Mouse (Mus musculus) heart, embryonic 12.5 days (tissue): ENCODE measurements around the gene Ccl26. TPM values are rescaled to one million over a fixed set of nuclear protein-coding genes. Genes with fewer than 3 reads are reported as not detected.

Experiments
- ATAC-seq: fragments of 200-750 bp; cut with Nextera tagmentation; 2 replicates; pipeline ENCODE4 v1.8.0; 2017; ENCODE audit warnings: moderate TSS enrichment, moderate library complexity; ENCODE audit not compliant: insufficient number of reproducible peaks, low FRiP score
- H3K27ac ChIP-seq: fragments of 300-500 bp; sonication (generic); 2 replicates; pipeline ENCODE4 v1.5.1; 2016; ENCODE audit warnings: mild to moderate bottlenecking, moderate library complexity; ENCODE audit not compliant: poor library complexity, severe bottlenecking
- H3K27me3 ChIP-seq: fragments of 300-500 bp; sonication (generic); replicated peaks from 2 replicates; pipeline ENCODE4 v1.6.1; 2016; ENCODE audit warnings: mild to moderate bottlenecking, moderate library complexity
- H3K36me3 ChIP-seq: fragments of 300-500 bp; sonication (generic); 2 replicates; pipeline ENCODE4 v1.6.1; 2016; ENCODE audit warnings: mild to moderate bottlenecking, moderate library complexity
- H3K4me1 ChIP-seq: fragments of 300-500 bp; sonication (generic); replicated peaks from 2 replicates; pipeline ENCODE4 v1.6.1; 2016; ENCODE audit warnings: mild to moderate bottlenecking
- H3K4me2 ChIP-seq: fragments of 300-500 bp; sonication (generic); 2 replicates; pipeline ENCODE4 v1.6.1; 2016; ENCODE audit warnings: mild to moderate bottlenecking, moderate library complexity
- H3K4me3 ChIP-seq: fragments of 300-500 bp; sonication (generic); 2 replicates; pipeline ENCODE4 v1.5.1; 2016; ENCODE audit warnings: mild to moderate bottlenecking
- H3K9ac ChIP-seq: fragments of 300-500 bp; sonication (generic); 2 replicates; pipeline ENCODE4 v1.6.1; 2016; ENCODE audit warnings: mild to moderate bottlenecking, moderate library complexity
- H3K9me3 ChIP-seq: fragments of 300-500 bp; sonication (generic); replicated peaks from 2 replicates; pipeline ENCODE4 v1.6.1; 2016; ENCODE audit warnings: mild to moderate bottlenecking, moderate library complexity
- WGBS: fragments of 180-500 bp; shearing (Covaris S2); methylation state at CpG from one replicate; pipeline ENCODE4 v1.1.7; 2016; 5-methylcytosine and 5-hydroxymethylcytosine counted together
- polyA plus RNA-seq: library from polyadenylated mRNA; unstranded; fragments of >200 nt; fragmentation: Nextera tagmentation; extraction: Ambion mirVana; gene quantifications from 2 replicates; pipeline ENCODE4 v1.2.1, GENCODE M21; 2016

The Ccl26 gene
- polyA plus RNA-seq, 1 experiment from 2014 or later: not detected

GRCm38 (mm10) chr5:135568698-135569097 lies 5.3 kb upstream of the Ccl26 start:
- 63% methylated on average over 6 of the region's 6 CpGs for WGBS
- H3K4me1 ChIP-seq: no peaks in the 10 kb centered on the region
- ATAC-seq: no peak

GRCm38 (mm10) chr5:135567556-135568265 lies 4.3 kb upstream of the Ccl26 start:
- 61% methylated on average over 6 of the region's 6 CpGs for WGBS
- no peak for ATAC-seq
- H3K4me2 ChIP-seq: no peak overlapping the region
- H3K4me3 ChIP-seq: no peak overlapping the region
- no peak overlapping the region for H3K27ac ChIP-seq
- H3K27me3 ChIP-seq: no peaks in the 10 kb centered on the region; the same call in 1 of the 2 replicates
- H3K9ac ChIP-seq: no peak overlapping the region
- H3K4me1 ChIP-seq: no peaks in the 10 kb centered on the region
- H3K36me3 ChIP-seq: no peaks in the 10 kb centered on the region
- no peaks in the 10 kb centered on the region; the same call in 1 of the 2 replicates for H3K9me3 ChIP-seq

More at GRCm38 (mm10) chr5:135568698-135569097, 5.3 kb upstream of the Ccl26 start:
- Histone ChIP-seq H3K9ac (no peak overlapping the region), H3K27me3 (no peaks in the 10 kb centered on the region; the same call in 1 of the 2 replicates), H3K36me3 (no peaks in the 10 kb centered on the region), H3K4me3 (no peak overlapping the region), H3K27ac (no peak overlapping the region), H3K4me2 (no peak overlapping the region), H3K9me3 (no peaks in the 10 kb centered on the region)

GRCm38 (mm10) chr5:135557671-135558070 lies 5.7 kb downstream of the Ccl26 start:
- Histone ChIP-seq H3K27me3 (no peaks in the 10 kb centered on the region), H3K4me1 (peaks cover 6% of the 10 kb centered on the region), H3K4me3 (no peak overlapping the region), H3K9ac (no peak overlapping the region), H3K27ac (no peak overlapping the region), H3K9me3 (no peaks in the 10 kb centered on the region), H3K4me2 (no peak overlapping the region), H3K36me3 (no peaks in the 10 kb centered on the region)
- ATAC-seq: no peak
- WGBS: 51% methylated on average over 3 of the region's 3 CpGs

GRCm38 (mm10) chr5:135557051-135557450 lies 6.3 kb downstream of the Ccl26 start:
- 25% methylated on average over 4 of the region's 4 CpGs for WGBS
- Histone ChIP-seq H3K36me3 (no peaks in the 10 kb centered on the region), H3K4me1 (peaks cover 6% of the 10 kb centered on the region), H3K4me3 (no peak overlapping the region), H3K9me3 (no peaks in the 10 kb centered on the region), H3K27me3 (no peaks in the 10 kb centered on the region), H3K27ac (no peak overlapping the region), H3K9ac (no peak overlapping the region), H3K4me2 (no peak overlapping the region)
- no peak for ATAC-seq

- no peak overlapping the region for H3K4me3 ChIP-seq
- no peak overlapping the region for H3K27ac ChIP-seq
- no peak overlapping the region for H3K9ac ChIP-seq
- no peak for ATAC-seq
- no peaks in the 10 kb centered on the region for H3K27me3 ChIP-seq
- H3K4me1 ChIP-seq: peaks cover 6% of the 10 kb centered on the region
- no peaks in the 10 kb centered on the region for H3K9me3 ChIP-seq
- no peak overlapping the region for H3K4me2 ChIP-seq
- 66% methylated on average over 3 of the region's 4 CpGs for WGBS
- no peaks in the 10 kb centered on the region for H3K36me3 ChIP-seq
Measured at GRCm38 (mm10) chr5:135556259-135556658, 7.1 kb downstream of the Ccl26 start.

- 63% methylated on average over 3 of the region's 3 CpGs for WGBS
- Histone ChIP-seq H3K9ac (no peak overlapping the region), H3K4me2 (no peak overlapping the region), H3K27me3 (peaks cover 7% of the 10 kb centered on the region; the same call in 1 of the 2 replicates), H3K4me1 (no peaks in the 10 kb centered on the region), H3K9me3 (no peaks in the 10 kb centered on the region), H3K27ac (no peak overlapping the region), H3K4me3 (no peak overlapping the region), H3K36me3 (no peaks in the 10 kb centered on the region)
- no peak for ATAC-seq
Measured at GRCm38 (mm10) chr5:135551591-135551990, 11.8 kb downstream of the Ccl26 start.

- H3K27me3 ChIP-seq: peaks cover 7% of the 10 kb centered on the region; the same call in 1 of the 2 replicates
- no peak overlapping the region for H3K4me2 ChIP-seq
- H3K27ac ChIP-seq: no peak overlapping the region
- no peaks in the 10 kb centered on the region for H3K4me1 ChIP-seq
- 29% methylated on average over 3 of the region's 3 CpGs for WGBS
- no peak overlapping the region for H3K4me3 ChIP-seq
- no peaks in the 10 kb centered on the region for H3K9me3 ChIP-seq
- no peaks in the 10 kb centered on the region for H3K36me3 ChIP-seq
- no peak overlapping the region for H3K9ac ChIP-seq
- no peak for ATAC-seq
Measured at GRCm38 (mm10) chr5:135550910-135551309, 12.5 kb downstream of the Ccl26 start.

GRCm38 (mm10) chr5:135547990-135548389 lies 15.4 kb downstream of the Ccl26 start:
- Histone ChIP-seq H3K9me3 (no peaks in the 10 kb centered on the region), H3K4me3 (no peak overlapping the region), H3K4me2 (no peak overlapping the region), H3K4me1 (peaks cover 5% of the 10 kb centered on the region), H3K27ac (no peak overlapping the region), H3K9ac (no peak overlapping the region), H3K36me3 (no peaks in the 10 kb centered on the region), H3K27me3 (peaks cover 7% of the 10 kb centered on the region; the same call in 1 of the 2 replicates)
- ATAC-seq: no peak
- 92% methylated on average over 2 of the region's 2 CpGs for WGBS

- H3K4me3 ChIP-seq: peak within 1 kb of the TSS; percentile 74
- H3K36me3 ChIP-seq: no peaks in the 10 kb centered on the region; the same call in 1 of the 2 replicates
- H3K27me3 ChIP-seq: peaks cover 7% of the 10 kb centered on the region; the same call in 1 of the 2 replicates
- peak within 1 kb of the TSS; percentile 75 for H3K9ac ChIP-seq
- no peaks in the 10 kb centered on the region for H3K9me3 ChIP-seq
- ATAC-seq: peak; percentile 98
- no peak within 1 kb of the TSS for H3K27ac ChIP-seq
- under 1% methylated on average over 46 of the region's 46 CpGs for WGBS
- peaks cover 5% of the 10 kb centered on the region for H3K4me1 ChIP-seq
- H3K4me2 ChIP-seq: peak within 1 kb of the TSS; percentile 94
Measured at GRCm38 (mm10) chr5:135544865-135545797, 18.2 kb downstream of the Ccl26 start, which contains the start of gene Hip1. Gene Hip1, minus strand, starts transcription at chr5:135545120.

- Histone ChIP-seq H3K27me3 (peaks cover 6% of the 10 kb centered on the region; the same call in 1 of the 2 replicates), H3K27ac (no peak overlapping the region), H3K4me2 (peak overlapping the region; percentile 94), H3K4me1 (peaks cover 5% of the 10 kb centered on the region), H3K9me3 (no peaks in the 10 kb centered on the region), H3K36me3 (no peaks in the 10 kb centered on the region; the same call in 1 of the 2 replicates), H3K4me3 (peak overlapping the region; percentile 74), H3K9ac (peak overlapping the region; percentile 61)
- WGBS: 6% methylated on average over 15 of the region's 15 CpGs
- no peak for ATAC-seq
Measured at GRCm38 (mm10) chr5:135544032-135544558, 19.3 kb downstream of the Ccl26 start.

- H3K4me3 ChIP-seq: no peak overlapping the region
- H3K9ac ChIP-seq: no peak overlapping the region
- H3K4me1 ChIP-seq: 0 out of 2 replicates have a peak, but pooled peaks cover 4% of the 10 kb centered on the region
- WGBS: 68% methylated on average over 10 of the region's 10 CpGs
- H3K36me3 ChIP-seq: no peaks in the 10 kb centered on the region; the same call in 1 of the 2 replicates
- H3K27me3 ChIP-seq: no peaks in the 10 kb centered on the region
- no peak overlapping the region for H3K4me2 ChIP-seq
- no peaks in the 10 kb centered on the region for H3K9me3 ChIP-seq
- H3K27ac ChIP-seq: no peak overlapping the region
- ATAC-seq: no peak
Measured at GRCm38 (mm10) chr5:135537794-135538214, 25.6 kb downstream of the Ccl26 start.
